Mouse (Mus musculus) embryonic facial prominence, embryonic 12.5 days (tissue): Measurements from ENCODE around the gene Olfr270. TPM values are rescaled to one million over a fixed set of nuclear protein-coding genes. Genes with fewer than 3 reads are reported as not detected.
A peak's percentile ranks its signal among the peaks of the same experiment; 100 is the strongest.

ENCODE experiments used
- ATAC-seq: fragments of 200-750 bp; cut with Nextera tagmentation; 2 replicates; pipeline ENCODE4 v1.8.0; 2017; ENCODE audit not compliant: insufficient number of reproducible peaks, insufficient read depth, low FRiP score, low TSS enrichment
- H3K27ac ChIP-seq: fragments of 300-500 bp; sonication (generic); 2 replicates; pipeline ENCODE4 v1.5.1; 2016; ENCODE audit warnings: mild to moderate bottlenecking
- H3K27me3 ChIP-seq: fragments of 300-500 bp; sonication (generic); 2 replicates; pipeline ENCODE4 v1.6.1; 2016; ENCODE audit warnings: mild to moderate bottlenecking, moderate library complexity
- H3K36me3 ChIP-seq: fragments of 300-500 bp; sonication (generic); 2 replicates; pipeline ENCODE4 v1.6.1; 2016; ENCODE audit warnings: mild to moderate bottlenecking
- H3K4me1 ChIP-seq: fragments of 300-500 bp; sonication (generic); 2 replicates; pipeline ENCODE4 v1.6.1; 2016
- H3K4me2 ChIP-seq: fragments of 300-500 bp; sonication (generic); replicated peaks from 2 replicates; pipeline ENCODE4 v1.6.1; 2016; ENCODE audit warnings: mild to moderate bottlenecking, moderate library complexity
- H3K4me3 ChIP-seq: fragments of 300-500 bp; sonication (generic); 2 replicates; pipeline ENCODE4 v1.5.1; 2016; ENCODE audit warnings: mild to moderate bottlenecking
- H3K9ac ChIP-seq: fragments of 300-500 bp; sonication (generic); 2 replicates; pipeline ENCODE4 v1.6.1; 2016; ENCODE audit warnings: mild to moderate bottlenecking, moderate library complexity
- H3K9me3 ChIP-seq: fragments of 300-500 bp; sonication (generic); 2 replicates; pipeline ENCODE4 v1.6.1; 2016; ENCODE audit warnings: mild to moderate bottlenecking, moderate library complexity
- WGBS: fragments of 180-500 bp; shearing (Covaris S2); methylation state at CpG from one replicate; pipeline ENCODE4 v1.1.7; 2016; 5-methylcytosine and 5-hydroxymethylcytosine counted together
- polyA plus RNA-seq: library from polyadenylated mRNA; unstranded; fragments of >200 nt; fragmentation: Nextera tagmentation; extraction: Ambion mirVana; gene quantifications from 2 replicates; pipeline ENCODE4 v1.2.1, GENCODE M21; 2016

Olfr270 gene
- polyA plus RNA-seq, 1 experiment from 2014 or later, result not detected

DNA sequence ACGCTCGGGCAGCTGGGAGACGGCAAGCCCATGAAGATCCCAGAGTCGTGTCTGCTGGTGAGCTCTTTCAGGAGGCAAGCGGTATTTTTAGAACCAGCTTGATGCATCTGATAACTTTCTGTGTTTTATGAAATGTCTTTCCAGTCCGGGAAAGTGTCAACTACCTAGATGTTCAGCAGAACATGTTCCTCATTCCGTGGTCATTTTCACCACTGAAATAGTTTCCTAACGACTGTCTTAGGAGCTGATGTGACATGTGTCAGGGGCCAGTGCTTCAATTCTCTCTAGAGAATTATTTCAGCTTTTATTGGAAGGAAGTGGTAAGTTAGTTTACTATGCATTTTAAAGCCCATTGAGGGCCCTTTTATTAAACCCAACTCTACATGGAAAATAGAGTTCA, 35.8 kb downstream of the Olfr270 start:
- Histone ChIP-seq H3K9me3 (no peaks in the 10 kb centered on the region), H3K4me2 (no peak overlapping the region), H3K4me1 (no peaks in the 10 kb centered on the region), H3K4me3 (no peak overlapping the region), H3K27me3 (no peaks in the 10 kb centered on the region), H3K36me3 (no peaks in the 10 kb centered on the region), H3K27ac (no peak overlapping the region), H3K9ac (no peak overlapping the region)
- no peak for ATAC-seq
- WGBS, result 84% methylated on average over 8 of the region's 8 CpGs

DNA sequence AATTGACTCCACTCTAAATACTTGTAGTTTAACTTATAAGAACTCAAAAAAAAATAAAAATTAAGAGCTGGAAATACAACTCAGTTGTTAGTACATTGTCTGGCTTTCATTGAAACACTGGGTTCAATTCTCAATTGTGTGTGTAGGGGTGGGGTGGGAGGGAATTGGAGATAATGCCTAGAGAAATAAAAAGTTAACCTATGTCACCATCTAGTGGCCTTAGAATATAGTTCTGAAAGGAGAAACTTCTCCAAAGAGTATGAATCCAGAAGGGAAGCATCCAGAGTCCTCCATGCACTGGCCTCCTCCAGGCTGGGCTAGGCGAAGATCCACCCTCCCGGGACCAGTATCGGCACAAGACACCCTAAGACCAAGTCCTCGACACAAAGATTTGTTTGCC, 44.8 kb downstream of the Olfr270 start:
- WGBS, result 61% methylated on average over 4 of the region's 4 CpGs
- Histone ChIP-seq H3K9ac (no peak overlapping the region), H3K27ac (no peak overlapping the region), H3K4me2 (no peak overlapping the region), H3K9me3 (no peaks in the 10 kb centered on the region), H3K4me3 (no peak overlapping the region), H3K4me1 (peaks cover 4% of the 10 kb centered on the region; the same call in 1 of the 2 replicates), H3K36me3 (no peaks in the 10 kb centered on the region), H3K27me3 (no peaks in the 10 kb centered on the region)
- no peak for ATAC-seq

DNA sequence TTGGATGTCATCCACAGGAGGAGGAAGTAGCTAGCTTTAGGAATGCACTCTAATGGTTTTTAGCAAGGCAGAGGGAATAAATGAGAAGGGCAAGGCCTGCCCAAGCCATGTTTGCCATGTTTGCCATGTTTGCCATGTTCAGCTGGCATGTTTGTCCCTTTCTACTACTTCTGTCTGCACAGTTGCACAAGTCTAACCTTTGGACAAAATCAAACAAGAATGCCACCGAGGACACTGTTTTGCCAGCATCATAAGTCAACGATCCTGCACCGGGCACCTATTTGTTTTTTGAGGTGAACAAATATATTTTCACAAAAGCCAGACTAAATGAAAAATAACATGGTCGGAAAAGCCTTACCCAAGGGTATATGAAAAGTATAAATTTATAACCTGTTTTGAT, 45.5 kb downstream of the Olfr270 start:
- no peaks in the 10 kb centered on the region for H3K9me3 ChIP-seq
- H3K4me2 ChIP-seq, result no peak overlapping the region
- no peak overlapping the region for H3K9ac ChIP-seq
- H3K36me3 ChIP-seq, result no peaks in the 10 kb centered on the region
- H3K27ac ChIP-seq, result no peak overlapping the region
- no peak for ATAC-seq
- H3K4me1 ChIP-seq, result peaks cover 4% of the 10 kb centered on the region; the same call in 1 of the 2 replicates
- H3K4me3 ChIP-seq, result no peak overlapping the region
- no peaks in the 10 kb centered on the region for H3K27me3 ChIP-seq
- WGBS, result 92% methylated on average over 4 of the region's 4 CpGs

DNA sequence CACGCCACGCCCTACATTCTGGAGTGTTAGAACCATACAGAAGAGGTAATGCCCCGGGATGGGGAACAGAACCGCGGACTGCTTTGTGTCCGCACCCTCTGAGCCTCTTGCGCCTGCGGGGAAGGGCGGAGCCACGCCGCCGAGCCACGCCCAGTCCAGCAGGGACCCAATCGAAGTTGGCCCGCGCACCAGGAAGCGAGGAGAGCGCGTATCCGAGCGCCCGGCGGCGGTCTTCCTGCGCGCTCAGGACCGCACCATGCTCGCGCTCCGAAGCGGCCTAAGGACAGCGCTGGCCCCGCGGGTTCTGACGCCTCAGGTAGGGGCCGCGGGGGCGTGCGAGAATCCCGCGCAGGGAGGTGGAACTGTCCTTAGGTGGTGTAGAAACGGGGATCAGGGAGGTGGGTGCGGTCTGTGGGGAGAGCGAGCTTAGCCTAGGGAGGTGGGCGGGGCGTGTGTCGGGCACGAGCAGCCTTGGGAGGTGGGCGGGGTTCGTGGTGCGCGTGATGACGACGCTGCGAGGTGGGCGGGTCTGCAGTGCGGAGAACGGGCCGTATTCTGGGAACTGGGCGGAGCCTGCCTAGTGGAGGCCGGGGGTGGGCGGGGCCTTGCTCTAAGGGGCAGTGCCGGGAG, 47.5 kb downstream of the Olfr270 start, which contains the start of gene Nipsnap3b:
Gene Nipsnap3b (plus strand): TSS at position 149 of the 630 bp plus-strand sequence.
- Histone ChIP-seq H3K36me3 (peaks cover 13% of the 10 kb centered on the region), H3K27me3 (no peaks in the 10 kb centered on the region), H3K27ac (peak within 1 kb of the TSS; percentile 88), H3K9me3 (peaks cover 4% of the 10 kb centered on the region; the same call in 1 of the 2 replicates), H3K9ac (peak within 1 kb of the TSS; percentile 73), H3K4me1 (peaks cover 4% of the 10 kb centered on the region; the same call in 1 of the 2 replicates), H3K4me3 (peak within 1 kb of the TSS; percentile 72), H3K4me2 (peak within 1 kb of the TSS; percentile 66)
- under 1% methylated on average over 63 of the region's 63 CpGs for WGBS
- peak; percentile 94 for ATAC-seq

DNA sequence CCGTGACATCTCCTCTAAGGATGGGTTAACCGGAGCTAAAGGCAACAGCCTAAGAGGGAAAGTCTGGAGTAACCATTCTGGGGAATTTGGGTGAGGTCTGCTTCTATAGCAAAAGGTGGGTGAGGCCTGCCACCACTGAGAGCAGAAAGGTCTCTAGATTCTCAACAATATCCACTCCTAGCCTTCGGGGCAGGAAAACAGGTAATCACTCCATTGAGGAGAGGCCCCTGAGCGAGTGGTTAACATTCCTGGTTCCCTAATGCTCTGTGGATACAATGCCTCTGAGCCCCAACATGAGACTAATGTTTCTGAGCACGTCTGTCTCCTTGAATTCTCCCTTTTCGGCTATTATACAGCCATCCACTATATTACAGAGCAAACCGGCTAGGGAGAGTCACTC, 50.1 kb downstream of the Olfr270 start:
- WGBS, result 89% methylated on average over 7 of the region's 7 CpGs
- ATAC-seq, result no peak
- Histone ChIP-seq H3K4me1 (peaks cover 4% of the 10 kb centered on the region; the same call in 1 of the 2 replicates), H3K9ac (no peak overlapping the region), H3K36me3 (peaks cover 29% of the 10 kb centered on the region), H3K9me3 (peaks cover 7% of the 10 kb centered on the region; the same call in 1 of the 2 replicates), H3K4me2 (no peak overlapping the region), H3K27me3 (no peaks in the 10 kb centered on the region), H3K4me3 (no peak overlapping the region), H3K27ac (no peak overlapping the region)

DNA sequence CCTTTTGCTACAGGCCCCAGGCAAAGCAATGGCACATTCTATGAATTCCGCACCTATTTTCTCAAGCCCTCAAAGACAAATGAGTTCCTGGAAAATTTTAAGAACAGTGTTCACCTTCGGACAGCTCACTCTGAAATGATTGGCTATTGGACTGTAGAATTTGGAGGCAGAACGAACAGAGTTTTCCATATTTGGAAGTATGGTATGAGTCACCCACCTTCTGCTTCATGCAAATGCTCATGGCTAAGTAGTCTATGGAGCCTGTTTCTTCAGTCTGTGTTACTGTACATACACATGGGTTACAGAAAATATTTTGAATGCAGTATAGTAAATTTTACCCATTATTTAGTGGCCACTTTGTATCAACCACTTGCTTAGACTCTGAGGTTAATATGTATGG, 50.7 kb downstream of the Olfr270 start:
- ATAC-seq, result no peak
- H3K36me3 ChIP-seq, result peaks cover 35% of the 10 kb centered on the region
- WGBS, result 93% methylated on average over 3 of the region's 3 CpGs

DNA sequence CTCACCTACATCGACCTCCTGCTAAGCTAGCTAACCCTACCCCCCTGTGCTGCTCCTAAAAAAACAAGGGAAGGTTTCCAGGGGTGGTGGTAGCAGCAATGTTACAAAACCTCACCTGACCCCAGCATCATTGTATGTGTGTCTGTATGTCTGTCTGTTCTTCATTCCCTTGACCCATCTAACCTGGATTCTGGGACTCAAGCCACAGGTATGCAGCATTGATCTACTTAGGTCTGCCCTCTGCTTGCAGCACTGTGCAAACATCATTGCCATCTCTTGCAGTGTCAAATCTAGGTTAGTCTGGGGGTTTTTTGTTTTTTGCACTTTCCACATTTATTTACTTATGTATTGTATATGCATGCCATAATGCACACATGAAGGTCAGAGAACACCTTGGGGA, 54.0 kb downstream of the Olfr270 start:
- no peaks in the 10 kb centered on the region for H3K4me1 ChIP-seq
- H3K9ac ChIP-seq, result no peak overlapping the region
- no peaks in the 10 kb centered on the region for H3K27me3 ChIP-seq
- no peak for ATAC-seq
- peaks cover 55% of the 10 kb centered on the region for H3K36me3 ChIP-seq
- H3K4me3 ChIP-seq, result no peak overlapping the region
- no peak overlapping the region for H3K4me2 ChIP-seq
- 89% methylated on average over 1 of the region's 1 CpGs for WGBS
- no peak overlapping the region for H3K27ac ChIP-seq
- H3K9me3 ChIP-seq, result peaks cover 7% of the 10 kb centered on the region; the same call in 1 of the 2 replicates

More for the DNA sequence above, 50.7 kb downstream of the Olfr270 start:
- H3K4me2 ChIP-seq, result no peak overlapping the region
- peaks cover 4% of the 10 kb centered on the region; the same call in 1 of the 2 replicates for H3K4me1 ChIP-seq
- no peak overlapping the region for H3K4me3 ChIP-seq
- no peak overlapping the region for H3K27ac ChIP-seq
- peaks cover 7% of the 10 kb centered on the region; the same call in 1 of the 2 replicates for H3K9me3 ChIP-seq
- no peak overlapping the region for H3K9ac ChIP-seq
- H3K27me3 ChIP-seq, result no peaks in the 10 kb centered on the region

Other genes with a start within 250 kb of the Olfr270 start
- gene Olfr275, start 149.9 kb upstream of the Olfr270 start, polyA plus RNA-seq, result not detected in 2 replicates
- not detected in 2 replicates for gene Olfr273, start 105.3 kb upstream of the Olfr270 start, polyA plus RNA-seq
- gene Olfr272, start 45.4 kb upstream of the Olfr270 start, polyA plus RNA-seq, result not detected in 2 replicates
- not detected in 2 replicates for gene Nipsnap3a, start 24.7 kb downstream of the Olfr270 start, polyA plus RNA-seq
- gene Nipsnap3b, start 47.3 kb downstream of the Olfr270 start, polyA plus RNA-seq, result 69.0 and 72.6 TPM in 2 replicates
- 7.9 and 8.4 TPM in 2 replicates for gene Abca1, start 195.3 kb downstream of the Olfr270 start, polyA plus RNA-seq